Mouse (Mus musculus): Measurements from ENCODE around the gene Ppy.
A peak's percentile ranks its signal among the peaks of the same experiment; 100 is the strongest.

The Ppy gene

DNA sequence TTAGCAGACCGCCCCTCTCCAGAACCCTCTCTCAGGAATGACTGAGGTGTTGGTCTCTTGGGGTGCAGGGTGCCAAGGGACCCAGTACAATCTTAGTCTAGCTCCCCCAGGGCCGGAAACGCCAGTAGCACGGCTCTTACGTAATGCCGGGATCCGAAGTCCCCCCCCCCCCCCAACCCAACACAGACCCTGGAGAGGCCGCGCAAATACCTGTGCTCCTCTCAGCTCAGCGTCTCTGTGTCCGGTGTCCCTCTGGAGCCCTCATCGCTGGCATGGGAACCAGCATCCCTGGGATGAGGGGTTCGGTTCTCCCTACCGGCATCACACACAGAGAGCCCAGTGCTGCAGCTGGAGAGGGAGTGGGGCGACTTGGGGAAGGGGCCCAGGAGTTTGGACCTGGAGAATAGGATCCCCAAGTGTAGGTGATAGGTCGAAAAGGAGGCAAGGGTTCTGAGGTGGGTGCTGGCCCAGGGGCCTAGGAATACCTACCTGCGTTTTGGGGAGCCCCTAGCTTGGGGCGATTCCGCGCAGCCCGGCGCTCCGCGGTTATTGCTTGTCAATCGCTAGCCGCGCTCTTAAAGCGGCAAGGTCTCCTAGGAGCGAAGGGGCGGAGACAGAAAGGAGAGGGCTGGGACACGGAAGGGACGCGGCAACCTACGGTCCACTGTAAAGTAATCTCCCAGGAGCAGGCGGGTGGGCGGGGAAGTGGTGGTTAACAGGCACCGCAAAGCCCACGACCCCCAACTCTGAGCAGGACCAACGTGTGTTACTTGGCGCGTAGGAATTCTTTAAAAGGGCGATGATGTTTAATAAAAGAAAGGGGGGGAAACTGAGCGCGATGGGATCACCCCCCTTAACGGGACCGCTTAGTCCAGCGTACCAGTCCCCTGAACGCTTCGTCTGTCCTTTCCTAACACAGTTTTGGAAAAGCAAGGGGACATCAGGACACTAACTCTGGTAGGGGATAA, 12.9 kb downstream of the Ppy start, which contains the start of gene Mpp2:
TSS of gene Mpp2 (minus strand) at position 585 of the 968 bp plus-strand sequence.
- peak; percentile 87 to 89 for DNase-seq (ENCODE audit: low spot score in 2 of 2)

DNA sequence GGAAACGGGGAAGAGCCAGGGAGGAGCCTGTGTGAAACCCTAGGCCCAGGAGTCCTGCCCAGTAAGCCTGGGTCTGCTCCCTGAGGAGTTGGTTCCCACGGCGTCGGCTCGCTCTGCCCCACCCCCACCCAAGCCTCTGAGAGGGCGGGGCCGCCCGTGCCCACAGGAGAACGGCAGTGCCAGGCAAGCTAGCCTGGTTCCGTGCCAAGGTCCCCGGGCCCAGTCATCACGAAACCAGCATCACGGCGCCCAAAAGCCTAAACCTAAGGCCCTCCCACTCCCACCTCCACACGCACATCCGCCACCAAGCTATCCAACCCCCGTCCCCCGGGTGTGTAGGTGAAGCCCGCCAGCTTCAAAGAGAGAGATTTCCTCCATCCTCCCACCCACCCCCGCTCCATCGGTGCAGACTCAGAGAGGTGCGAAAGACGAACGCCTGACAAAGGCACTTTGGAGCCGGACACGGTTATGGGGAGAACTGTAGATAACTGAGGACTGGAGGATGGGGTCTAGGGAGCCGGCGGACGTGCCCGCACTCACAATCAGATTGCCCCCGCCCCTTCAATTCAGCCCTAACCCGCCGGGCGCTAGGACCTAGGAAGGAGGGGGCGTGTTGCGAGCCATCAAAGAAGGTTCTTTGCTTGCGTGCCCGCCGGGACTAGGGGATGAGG, 13.9 kb downstream of the Ppy start:
- DNase-seq (ENCODE audit: low spot score in 2 of 2), result peak; percentile 75 to 83

DNA sequence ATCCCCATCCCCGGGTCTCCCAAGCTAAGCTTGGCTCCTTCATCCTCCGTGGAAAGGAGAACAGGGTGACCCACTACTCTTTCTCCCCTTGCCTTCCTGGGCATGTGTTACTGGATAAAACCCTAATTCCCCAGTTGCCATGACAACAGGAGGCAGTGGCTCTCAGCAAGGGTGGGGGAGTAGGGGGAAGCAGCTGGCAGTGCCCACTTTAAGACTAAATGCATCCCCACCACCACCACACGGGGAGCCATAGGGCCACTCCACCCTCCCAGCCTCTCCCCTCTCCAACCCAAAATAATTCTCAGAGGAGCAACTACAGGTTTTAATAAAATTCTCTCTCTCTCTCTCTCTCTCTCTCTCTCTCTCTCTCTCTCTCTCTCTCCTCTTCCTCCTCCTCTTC, 14.8 kb downstream of the Ppy start:
- DNase-seq (ENCODE audit: low spot score in 2 of 2), result peak in 1 of 2 experiments; percentile 36

DNA sequence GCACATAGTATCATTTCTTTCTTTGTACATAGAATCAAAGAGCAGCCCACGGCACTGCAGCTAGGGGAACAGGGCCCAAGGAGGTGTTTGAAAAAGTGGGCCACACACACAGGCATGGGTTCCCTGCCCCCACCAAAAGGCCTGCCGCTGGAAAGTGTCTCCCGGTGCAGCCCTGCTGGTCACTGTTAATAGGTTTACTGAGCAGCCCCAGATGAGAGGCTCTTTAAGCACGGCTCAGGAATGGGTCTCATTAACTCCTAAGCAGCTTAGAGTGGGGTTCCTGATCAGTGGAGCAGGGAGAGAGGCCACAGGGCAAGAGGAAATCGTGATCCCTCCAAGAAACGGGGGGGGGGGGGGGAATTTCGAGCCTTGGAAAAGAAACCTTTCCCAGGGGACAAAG, 17.0 kb downstream of the Ppy start:
- DNase-seq (ENCODE audit: low spot score in 2 of 2), result no peak

DNA sequence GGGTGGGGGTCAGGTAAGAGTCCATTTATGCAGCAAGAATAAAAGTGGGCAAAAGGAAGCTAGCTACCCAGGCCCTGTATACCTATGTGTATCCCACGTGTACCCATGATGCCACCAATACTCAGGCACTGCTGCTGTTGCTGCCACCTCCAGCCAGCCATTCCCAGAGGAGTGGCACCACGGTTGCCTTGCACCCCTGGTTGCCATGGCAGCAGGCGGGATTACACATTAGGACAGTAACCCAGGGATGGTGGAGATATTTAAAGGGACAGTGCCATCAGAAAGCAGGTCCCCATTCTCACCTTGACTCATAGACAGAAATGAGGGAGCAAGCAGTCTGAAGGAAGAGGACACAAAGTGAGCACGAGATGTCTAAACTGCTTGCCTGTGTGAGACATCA, 17.9 kb downstream of the Ppy start:
- no peak for DNase-seq (ENCODE audit: low spot score in 2 of 2)

GRCm38 (mm10) chr11:102082322-102082721, 18.8 kb downstream of the Ppy start:
- DNase-seq (ENCODE audit: low spot score in 2 of 2), result peak in 1 of 2 experiments; percentile 43

GRCm38 (mm10) chr11:102073722-102074121, 27.4 kb downstream of the Ppy start:
- no peak for DNase-seq (ENCODE audit: low spot score in 2 of 2)

DNA sequence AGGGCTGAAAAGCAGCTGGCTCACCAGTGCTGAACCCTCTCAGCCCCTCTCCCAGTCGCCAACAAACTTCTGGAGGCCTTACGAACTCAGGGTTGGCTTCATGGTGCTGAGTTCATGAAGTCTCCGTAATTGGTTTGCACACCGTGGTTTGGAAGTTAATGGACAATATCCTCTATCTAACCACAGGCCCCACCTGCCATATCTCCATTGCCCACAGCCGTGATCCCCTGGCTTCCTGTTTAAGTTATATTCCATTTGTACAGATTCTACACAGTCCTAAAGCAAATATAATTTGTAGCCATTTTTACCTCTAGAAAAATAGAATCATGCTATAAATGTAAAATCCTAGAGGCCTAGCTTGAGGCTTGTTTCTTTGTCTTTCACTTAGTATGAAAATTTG, 28.4 kb downstream of the Ppy start:
- no peak for DNase-seq (ENCODE audit: low spot score in 2 of 2)

DNA sequence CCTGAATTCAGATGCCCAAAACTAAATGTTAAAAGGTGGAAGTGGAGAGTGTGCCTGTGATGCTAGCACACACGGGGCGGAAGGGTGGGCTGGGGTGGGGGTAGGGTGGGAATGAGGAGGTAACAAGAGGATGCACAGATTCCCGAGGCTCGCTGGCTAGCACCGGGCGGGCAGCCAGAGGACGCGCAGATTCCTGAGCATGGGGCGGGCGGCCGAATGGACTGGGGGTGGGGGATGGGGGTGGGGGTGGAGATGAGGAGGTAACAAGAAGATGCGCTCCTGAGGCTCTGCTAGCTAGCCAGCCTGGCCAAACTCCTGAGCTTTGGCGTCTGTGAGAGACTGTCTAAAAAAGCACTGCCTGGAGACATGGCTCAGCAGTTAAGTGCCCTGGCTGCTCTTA, 30.7 kb downstream of the Ppy start:
- no peak for DNase-seq (ENCODE audit: low spot score in 2 of 2)

DNA sequence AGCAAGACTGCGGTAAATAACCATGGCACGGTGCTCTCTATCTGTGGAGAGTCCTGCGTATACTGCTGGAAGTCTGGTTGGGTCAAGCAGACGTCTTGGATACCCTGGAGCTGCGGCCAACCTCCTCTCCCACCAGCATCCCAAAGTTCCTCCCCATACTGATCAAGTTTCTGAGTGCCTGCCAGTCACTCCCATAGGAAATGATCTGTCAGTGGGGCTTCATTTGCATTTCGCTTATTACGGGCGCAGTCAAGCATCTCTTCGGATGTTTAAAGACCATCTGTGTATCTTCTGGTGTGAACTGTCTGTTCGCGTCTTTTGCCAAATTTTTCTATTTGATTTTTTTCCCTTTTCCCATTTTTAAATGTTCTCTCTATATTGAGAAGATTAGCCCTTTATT, 31.5 kb downstream of the Ppy start:
- DNase-seq (ENCODE audit: low spot score in 2 of 2), result no peak

GRCm38 (mm10) chr11:102068969-102069368, 32.1 kb downstream of the Ppy start:
- no peak for DNase-seq (ENCODE audit: low spot score in 2 of 2)

DNA sequence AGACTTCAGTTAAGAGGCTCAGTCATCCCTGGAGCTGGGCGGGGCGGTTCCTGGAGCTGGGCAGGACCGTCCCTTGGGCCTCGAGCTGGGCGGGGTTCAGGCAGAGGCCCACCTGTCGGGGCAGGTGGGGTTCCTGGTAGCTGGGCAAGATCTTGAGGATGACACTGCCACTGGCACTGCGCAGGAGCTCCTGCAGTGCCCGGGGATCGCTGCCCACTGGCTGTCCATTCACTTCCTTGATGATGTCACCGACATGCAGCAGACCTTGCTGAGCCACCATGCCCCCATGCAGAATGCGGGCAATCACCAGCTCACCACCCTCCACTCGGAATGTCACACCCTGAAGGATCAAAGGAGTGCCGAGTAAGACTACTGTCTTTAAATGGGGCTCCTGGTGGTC, 38.0 kb downstream of the Ppy start:
- no peak for DNase-seq (ENCODE audit: low spot score in 2 of 2)

- no peak for DNase-seq (ENCODE audit: low spot score in 2 of 2)
Measured at GRCm38 (mm10) chr11:102061941-102062473, 39.1 kb downstream of the Ppy start.

DNA sequence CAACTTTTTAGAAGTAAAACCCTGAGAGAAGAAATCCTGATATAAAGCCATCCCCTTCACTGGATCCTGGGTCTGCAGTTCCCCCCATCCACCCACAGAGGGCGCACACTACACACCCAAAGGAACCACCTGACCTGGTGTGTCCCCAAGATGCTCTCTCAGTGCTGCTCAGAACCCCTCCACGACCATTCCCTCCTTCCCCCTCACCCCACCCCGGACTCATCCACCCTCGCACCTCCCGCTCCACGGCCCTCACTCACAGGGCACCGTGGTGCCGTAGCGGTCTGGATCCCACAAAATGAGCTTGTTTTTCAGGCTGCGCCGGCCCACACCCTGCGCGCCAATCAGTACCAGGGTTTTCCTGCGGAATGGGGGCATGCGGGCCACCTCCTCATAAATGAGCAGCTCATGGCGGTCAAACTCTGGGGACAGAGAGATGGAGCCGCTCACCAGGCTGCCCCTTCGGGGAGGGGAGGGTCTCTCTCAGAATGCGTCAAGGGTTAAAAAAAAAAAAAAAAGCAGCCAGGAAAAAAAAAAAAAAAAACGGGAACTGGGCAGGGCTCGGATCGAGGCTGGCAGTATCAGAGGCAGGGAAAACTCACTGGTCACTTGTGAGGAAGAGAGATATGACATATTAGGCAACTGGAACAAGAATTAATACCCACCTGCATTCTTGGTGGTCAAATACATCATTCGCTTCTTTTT, 39.7 kb downstream of the Ppy start:
- peak; percentile 75 to 90 for DNase-seq (ENCODE audit: low spot score in 2 of 2)

- DNase-seq (ENCODE audit: low spot score in 2 of 2), result peak; percentile 29 to 77
Measured at GRCm38 (mm10) chr11:102053847-102054246, 47.3 kb downstream of the Ppy start.

- DNase-seq (ENCODE audit: low spot score in 2 of 2), result no peak
Measured at GRCm38 (mm10) chr11:102053183-102053582, 47.9 kb downstream of the Ppy start.

DNA sequence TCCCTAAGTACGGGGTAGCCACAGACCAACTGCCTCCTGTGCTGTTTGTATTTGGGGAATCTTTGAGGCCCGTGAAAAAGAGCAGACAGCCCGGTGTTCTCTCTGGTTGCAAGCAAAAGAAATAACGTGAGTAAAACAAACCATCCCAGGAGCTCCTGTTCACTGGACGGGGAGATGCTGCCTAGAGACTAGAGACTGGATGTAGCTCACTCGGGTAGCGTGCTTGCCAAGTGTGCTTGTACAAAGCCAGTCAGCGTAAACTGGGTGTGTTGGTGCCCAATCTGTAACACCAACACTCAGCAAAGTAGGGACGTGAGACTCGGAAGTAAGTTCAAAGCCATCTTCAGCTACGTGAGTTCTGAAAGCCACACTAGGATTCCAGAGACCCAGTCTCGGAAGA, 48.4 kb downstream of the Ppy start:
- DNase-seq (ENCODE audit: low spot score in 2 of 2), result no peak

DNA sequence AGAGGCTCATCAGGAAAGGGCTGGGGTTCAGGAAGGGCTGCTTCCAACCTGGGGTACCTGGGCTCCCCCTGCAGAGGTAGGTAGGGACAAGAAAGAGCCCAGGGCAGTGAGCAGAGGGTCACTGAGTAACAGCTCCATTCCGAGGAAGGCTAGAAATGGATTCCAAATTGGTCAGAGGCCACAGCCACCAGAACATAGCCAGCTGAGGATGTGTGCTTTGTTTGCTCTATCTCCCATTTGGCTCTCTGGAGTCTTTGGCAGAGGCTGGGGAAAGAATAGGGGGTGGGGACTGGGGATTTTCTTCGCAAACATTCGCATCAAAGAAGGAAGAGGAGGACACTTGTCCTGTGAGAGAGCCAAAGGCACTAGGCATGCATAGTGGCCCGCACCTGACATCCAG, 49.2 kb downstream of the Ppy start:
- no peak for DNase-seq (ENCODE audit: low spot score in 2 of 2)

DNA sequence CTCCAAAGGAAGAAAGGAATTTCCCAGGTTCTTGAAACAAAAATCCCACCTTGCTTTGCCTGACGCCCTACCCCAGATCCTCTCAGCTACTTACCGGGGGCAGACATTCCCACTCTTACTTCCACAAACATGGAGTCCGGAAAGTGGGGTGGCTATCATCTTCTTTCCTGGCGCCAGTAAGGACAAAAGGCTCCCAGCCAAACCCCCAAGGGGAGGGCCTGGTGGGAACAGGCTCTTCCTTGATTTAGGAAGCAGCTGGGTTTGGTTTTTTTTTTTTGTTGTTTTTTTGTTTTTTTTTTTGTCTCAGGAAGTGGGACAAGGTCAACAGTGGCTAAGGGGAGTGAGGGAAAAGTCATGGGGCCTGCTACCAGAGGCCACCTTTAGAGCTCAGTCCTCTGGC, 49.6 kb downstream of the Ppy start:
- DNase-seq (ENCODE audit: low spot score in 2 of 2), result no peak

Data from spleen, postnatal 4 days (tissue).